Mouse (Mus musculus) embryonic fibroblast, embryonic 13.5 days (primary cell): ENCODE measurements around the gene Pax6.

Source experiments
- CTCF ChIP-seq: IDR thresholded peaks from 2 replicates; pipeline ENCODE4 v1.5.1; 2011; ENCODE audit warnings: mild to moderate bottlenecking, control low read depth, low read length, moderate library complexity, borderline replicate concordance; ENCODE audit not compliant: insufficient read depth
- POLR2A ChIP-seq: IDR thresholded peaks from 2 replicates; pipeline ENCODE4 v1.6.1; 2011; ENCODE audit warnings: low read depth, mild to moderate bottlenecking, control low read depth, low read length, moderate library complexity

GRCm38 (mm10) chr2:105674061-105674874 is 5.6 kb downstream of the Pax6 start:
- TF ChIP-seq CTCF (no peak), POLR2A (no peak)
